Mouse (Mus musculus) kidney, embryonic 15.5 days (tissue): ENCODE measurements around the gene B9d1. TPM values are rescaled to one million over a fixed set of nuclear protein-coding genes. Genes with fewer than 3 reads are reported as not detected.
A peak's percentile ranks its signal among the peaks of the same experiment; 100 is the strongest.

ENCODE experiments used
- ATAC-seq: fragments of 200-750 bp; cut with Nextera tagmentation; replicated peaks from 2 replicates; pipeline ENCODE4 v1.8.0; 2017; ENCODE audit warnings: moderate TSS enrichment; ENCODE audit not compliant: low FRiP score
- H3K27ac ChIP-seq: fragments of 300-500 bp; sonication (generic); 2 replicates; pipeline ENCODE4 v1.5.1; 2015; ENCODE audit warnings: mild to moderate bottlenecking, inconsistent platforms
- H3K27me3 ChIP-seq: fragments of 300-500 bp; sonication (generic); 2 replicates; pipeline ENCODE4 v1.6.1; 2015; ENCODE audit warnings: inconsistent platforms
- H3K36me3 ChIP-seq: fragments of 300-500 bp; sonication (generic); 2 replicates; pipeline ENCODE4 v1.6.1; 2015; ENCODE audit warnings: inconsistent platforms
- H3K4me1 ChIP-seq: fragments of 300-500 bp; sonication (generic); 2 replicates; pipeline ENCODE4 v1.6.1; 2015; ENCODE audit warnings: inconsistent platforms
- H3K4me2 ChIP-seq: fragments of 300-500 bp; sonication (generic); 2 replicates; pipeline ENCODE4 v1.6.1; 2015; ENCODE audit warnings: moderate library complexity, mild to moderate bottlenecking, inconsistent platforms
- H3K4me3 ChIP-seq: fragments of 300-500 bp; sonication (generic); replicated peaks from 2 replicates; pipeline ENCODE4 v1.5.1; 2015; ENCODE audit warnings: mild to moderate bottlenecking, inconsistent platforms
- H3K9ac ChIP-seq: fragments of 300-500 bp; sonication (generic); 2 replicates; pipeline ENCODE4 v1.6.1; 2015; ENCODE audit warnings: mild to moderate bottlenecking, inconsistent platforms
- H3K9me3 ChIP-seq: fragments of 300-500 bp; sonication (generic); replicated peaks from 2 replicates; pipeline ENCODE4 v1.6.1; 2016; ENCODE audit warnings: inconsistent platforms
- WGBS: fragments of 180-500 bp; shearing (Covaris S2); methylation state at CpG from one replicate; pipeline ENCODE4 v1.1.7; 2015; ENCODE audit warnings: mixed read lengths; 5-methylcytosine and 5-hydroxymethylcytosine counted together
- polyA plus RNA-seq: library from polyadenylated mRNA; unstranded; fragments of >200 nt; fragmentation: Nextera tagmentation; extraction: Ambion mirVana; gene quantifications from 2 replicates; pipeline ENCODE4 v1.2.1, GENCODE M21; 2015

Gene B9d1
- polyA plus RNA-seq, 1 experiment from 2014 or later, result 45.2 TPM

DNA sequence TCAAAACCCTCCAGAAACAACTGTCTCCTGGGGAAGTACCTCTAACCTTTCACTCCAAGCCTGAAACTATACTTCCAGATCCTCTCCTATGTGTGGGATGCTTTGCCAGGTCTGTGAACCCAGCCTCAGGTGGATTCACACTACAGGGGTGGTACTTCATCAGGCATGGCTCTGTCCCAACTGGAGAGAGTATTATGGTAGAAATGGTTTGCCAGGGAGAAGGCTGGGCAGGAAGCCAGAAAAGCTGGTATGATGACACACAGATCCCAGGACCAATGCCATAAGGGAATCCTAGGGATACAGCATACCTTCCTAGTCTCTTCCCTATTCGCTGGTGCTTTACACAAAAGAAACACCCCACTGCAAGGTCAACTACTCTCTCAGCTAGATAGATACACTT is 21.9 kb downstream of the B9d1 start:
- no peak overlapping the region for H3K9ac ChIP-seq
- no peak overlapping the region for H3K4me3 ChIP-seq
- no peak for ATAC-seq
- WGBS, result 88% methylated on average over 1 of the region's 1 CpGs
- H3K4me2 ChIP-seq, result no peak overlapping the region
- no peaks in the 10 kb centered on the region for H3K27me3 ChIP-seq
- peaks cover 42% of the 10 kb centered on the region for H3K36me3 ChIP-seq
- peaks cover 12% of the 10 kb centered on the region; the same call in 1 of the 2 replicates for H3K4me1 ChIP-seq
- no peak overlapping the region for H3K27ac ChIP-seq
- H3K9me3 ChIP-seq, result no peaks in the 10 kb centered on the region

DNA sequence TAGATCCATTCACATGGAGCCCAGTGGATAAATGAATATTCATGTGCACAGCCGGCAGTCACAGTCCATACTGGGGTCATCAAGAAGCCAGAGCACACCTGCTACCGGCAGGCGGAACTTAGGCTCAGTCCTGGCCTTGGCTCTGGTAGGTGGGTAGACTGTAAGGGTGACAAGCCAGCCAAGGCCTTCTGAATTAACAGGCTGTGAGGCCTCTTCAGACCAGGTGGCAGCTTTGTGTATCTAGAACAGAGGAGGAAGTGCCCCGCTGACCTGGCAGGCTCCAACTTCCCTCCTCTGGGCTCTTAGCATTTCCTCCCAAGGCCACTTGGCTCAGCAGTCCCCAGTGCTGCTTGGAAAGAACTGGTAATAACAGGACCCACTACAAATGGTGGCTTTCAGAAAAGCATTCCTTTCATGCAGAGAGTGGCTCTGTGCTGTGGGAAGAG is 24.3 kb downstream of the B9d1 start:
- H3K9ac ChIP-seq, result no peak overlapping the region
- H3K9me3 ChIP-seq, result no peaks in the 10 kb centered on the region
- H3K4me1 ChIP-seq, result peaks cover 15% of the 10 kb centered on the region; the same call in 1 of the 2 replicates
- H3K27ac ChIP-seq, result peak overlapping the region; percentile 77
- H3K4me3 ChIP-seq, result no peak overlapping the region
- no peaks in the 10 kb centered on the region for H3K27me3 ChIP-seq
- WGBS, result 44% methylated on average over 4 of the region's 4 CpGs
- peaks cover 34% of the 10 kb centered on the region for H3K36me3 ChIP-seq
- H3K4me2 ChIP-seq, result no peak overlapping the region
- peak; percentile 49; the same call in 1 of the 2 replicates for ATAC-seq

DNA sequence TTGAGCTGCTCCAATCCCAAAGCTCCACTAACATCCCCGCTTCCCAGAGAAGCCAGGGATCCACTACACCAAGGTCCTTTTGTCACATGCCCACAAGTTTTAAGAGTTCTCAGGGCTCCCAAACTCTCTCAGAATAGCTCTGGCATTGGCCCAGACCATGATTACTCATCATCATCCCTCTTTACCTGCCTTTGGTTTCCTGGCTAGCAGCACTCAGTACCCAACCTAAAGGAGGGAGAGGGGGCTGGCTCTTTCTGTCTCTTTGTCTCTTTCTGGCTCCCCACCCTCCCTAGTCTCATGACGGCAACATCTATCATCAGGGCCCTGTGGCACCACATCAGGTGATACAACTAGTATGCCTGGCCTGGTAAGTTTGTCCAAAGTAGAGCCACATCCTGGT is 27.9 kb downstream of the B9d1 start:
- no peak for ATAC-seq
- Histone ChIP-seq H3K9ac (no peak overlapping the region), H3K4me3 (no peak overlapping the region), H3K9me3 (no peaks in the 10 kb centered on the region), H3K27me3 (no peaks in the 10 kb centered on the region), H3K36me3 (peaks cover 29% of the 10 kb centered on the region), H3K4me2 (no peak overlapping the region), H3K4me1 (peaks cover 15% of the 10 kb centered on the region; the same call in 1 of the 2 replicates), H3K27ac (0 out of 2 replicates have a peak overlapping the region, but pooled peaks have one; percentile 22)
- 89% methylated on average over 2 of the region's 2 CpGs for WGBS

DNA sequence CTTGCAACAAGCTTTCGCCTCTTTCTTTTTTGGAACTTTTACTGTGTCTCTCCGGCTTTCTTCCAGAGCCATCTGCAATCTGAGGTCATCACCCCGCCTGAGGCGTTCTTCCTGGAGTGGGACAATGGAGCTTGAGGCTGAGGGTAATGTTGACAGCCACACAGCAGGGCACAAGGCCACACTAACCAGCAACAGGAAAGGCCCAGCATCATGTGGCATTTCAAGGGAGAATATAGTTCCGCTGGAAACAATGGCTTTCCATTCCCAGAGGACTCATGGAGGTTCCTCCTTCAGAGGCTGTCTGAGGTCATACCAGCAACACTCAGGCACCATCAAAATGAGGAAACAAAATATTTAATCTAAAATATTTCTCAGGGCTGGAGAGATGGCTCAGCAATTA is 28.6 kb downstream of the B9d1 start:
- Histone ChIP-seq H3K4me1 (peaks cover 15% of the 10 kb centered on the region; the same call in 1 of the 2 replicates), H3K36me3 (peaks cover 29% of the 10 kb centered on the region), H3K9me3 (no peaks in the 10 kb centered on the region), H3K27ac (peak overlapping the region; percentile 24; the same call in 1 of the 2 replicates), H3K27me3 (no peaks in the 10 kb centered on the region), H3K9ac (no peak overlapping the region), H3K4me3 (no peak overlapping the region), H3K4me2 (no peak overlapping the region)
- WGBS, result 72% methylated on average over 5 of the region's 5 CpGs
- ATAC-seq, result no peak; the same call in 1 of the 2 replicates

DNA sequence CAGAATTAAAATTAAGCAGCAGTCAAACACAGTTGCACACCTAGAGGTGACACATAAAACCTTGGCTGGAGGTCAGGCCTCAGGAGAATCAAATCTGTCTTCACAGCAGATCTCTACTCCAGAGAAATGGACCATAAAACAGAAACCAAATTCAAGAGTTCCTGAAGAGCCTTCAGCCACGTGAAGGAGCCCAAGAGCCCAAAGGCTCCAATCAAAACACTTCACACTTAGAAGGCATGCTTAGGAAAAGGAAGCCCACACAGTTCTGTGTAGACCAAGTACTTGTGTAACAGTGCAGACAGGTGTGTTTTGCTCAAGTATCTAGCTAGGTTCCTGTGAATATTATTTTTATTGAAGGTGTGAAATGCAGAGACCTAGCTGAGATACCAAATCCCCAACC is 30.6 kb downstream of the B9d1 start:
- H3K9me3 ChIP-seq, result no peaks in the 10 kb centered on the region
- WGBS, result 24% methylated on average over 1 of the region's 1 CpGs
- no peak overlapping the region for H3K27ac ChIP-seq
- H3K36me3 ChIP-seq, result peaks cover 31% of the 10 kb centered on the region
- H3K9ac ChIP-seq, result no peak overlapping the region
- no peak for ATAC-seq
- H3K4me2 ChIP-seq, result no peak overlapping the region
- no peaks in the 10 kb centered on the region for H3K27me3 ChIP-seq
- 0 out of 2 replicates have a peak, but pooled peaks cover 3% of the 10 kb centered on the region for H3K4me1 ChIP-seq
- H3K4me3 ChIP-seq, result no peak overlapping the region

DNA sequence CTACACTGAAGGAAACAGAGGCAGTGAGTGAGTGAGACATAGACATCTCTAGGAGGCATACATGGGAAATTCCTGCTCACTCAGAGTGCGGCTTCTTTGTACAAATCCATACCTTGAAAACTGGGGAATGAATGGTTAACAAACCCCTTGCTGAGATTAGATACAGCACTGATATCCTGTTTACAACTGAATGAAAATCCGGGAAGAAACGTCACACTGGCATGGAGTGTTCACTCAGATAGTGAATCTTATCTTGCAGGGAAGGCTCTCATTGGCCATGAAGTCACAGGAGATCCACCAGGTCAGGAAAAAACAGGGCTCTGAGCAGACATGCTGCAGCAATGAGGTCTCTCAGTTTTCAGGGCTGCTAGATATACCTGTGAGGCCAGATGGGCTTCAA is 32.0 kb downstream of the B9d1 start:
- H3K27me3 ChIP-seq, result no peaks in the 10 kb centered on the region
- H3K4me2 ChIP-seq, result no peak overlapping the region
- peaks cover 21% of the 10 kb centered on the region for H3K36me3 ChIP-seq
- WGBS, result 67% methylated on average over 3 of the region's 3 CpGs
- no peaks in the 10 kb centered on the region for H3K9me3 ChIP-seq
- 0 out of 2 replicates have a peak, but pooled peaks cover 5% of the 10 kb centered on the region for H3K4me1 ChIP-seq
- H3K9ac ChIP-seq, result no peak overlapping the region
- no peak overlapping the region for H3K27ac ChIP-seq
- H3K4me3 ChIP-seq, result no peak overlapping the region
- no peak for ATAC-seq

DNA sequence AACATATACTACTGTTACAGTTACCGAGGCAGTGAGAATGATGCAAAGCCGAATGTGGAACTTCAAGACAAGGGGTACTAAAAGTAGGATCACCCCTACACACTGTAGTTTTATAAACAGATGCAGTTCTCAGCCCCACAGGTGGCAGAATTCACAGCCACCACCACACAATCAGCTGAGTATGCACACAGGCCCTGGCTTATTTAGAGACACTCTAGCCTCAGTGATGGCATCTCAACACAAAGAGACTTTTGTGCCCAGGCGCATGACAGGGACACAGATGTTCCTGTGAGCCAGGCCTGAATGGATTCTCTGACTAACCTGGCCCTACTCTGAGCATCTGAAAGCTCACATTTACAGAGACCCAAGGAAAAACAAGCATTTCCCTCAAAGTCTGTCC is 32.4 kb downstream of the B9d1 start:
- 87% methylated on average over 3 of the region's 3 CpGs for WGBS
- H3K36me3 ChIP-seq, result peaks cover 18% of the 10 kb centered on the region
- ATAC-seq, result no peak

DNA sequence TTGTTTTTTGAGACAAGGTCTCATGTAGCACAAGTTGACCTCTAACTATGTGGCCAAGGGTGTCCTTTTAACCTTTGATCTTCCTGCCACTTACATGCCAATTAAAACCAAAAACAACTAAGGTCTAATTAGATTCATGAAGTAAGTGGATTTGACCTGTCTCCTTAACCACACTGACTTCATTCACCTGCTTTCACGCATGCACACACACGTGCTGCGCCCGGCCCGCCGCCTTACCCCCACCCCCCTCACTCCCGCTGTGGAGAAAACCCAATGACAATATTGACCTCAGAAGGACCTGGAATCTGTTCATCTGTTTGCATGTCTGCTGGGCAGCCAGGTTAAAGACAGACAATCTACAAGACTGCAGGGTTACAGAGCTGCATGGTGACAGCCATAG is 35.7 kb downstream of the B9d1 start:
- Histone ChIP-seq H3K9me3 (no peaks in the 10 kb centered on the region), H3K4me2 (no peak overlapping the region), H3K9ac (no peak overlapping the region), H3K4me1 (peaks cover 3% of the 10 kb centered on the region; the same call in 1 of the 2 replicates), H3K4me3 (no peak overlapping the region), H3K36me3 (peaks cover 35% of the 10 kb centered on the region), H3K27ac (no peak overlapping the region), H3K27me3 (no peaks in the 10 kb centered on the region)
- ATAC-seq, result no peak
- WGBS, result 78% methylated on average over 7 of the region's 7 CpGs

More for the DNA sequence above, 32.4 kb downstream of the B9d1 start:
- no peaks in the 10 kb centered on the region for H3K27me3 ChIP-seq
- H3K9me3 ChIP-seq, result no peaks in the 10 kb centered on the region
- H3K27ac ChIP-seq, result no peak overlapping the region
- no peak overlapping the region for H3K4me2 ChIP-seq
- H3K9ac ChIP-seq, result no peak overlapping the region
- H3K4me1 ChIP-seq, result 0 out of 2 replicates have a peak, but pooled peaks cover 4% of the 10 kb centered on the region
- H3K4me3 ChIP-seq, result no peak overlapping the region

DNA sequence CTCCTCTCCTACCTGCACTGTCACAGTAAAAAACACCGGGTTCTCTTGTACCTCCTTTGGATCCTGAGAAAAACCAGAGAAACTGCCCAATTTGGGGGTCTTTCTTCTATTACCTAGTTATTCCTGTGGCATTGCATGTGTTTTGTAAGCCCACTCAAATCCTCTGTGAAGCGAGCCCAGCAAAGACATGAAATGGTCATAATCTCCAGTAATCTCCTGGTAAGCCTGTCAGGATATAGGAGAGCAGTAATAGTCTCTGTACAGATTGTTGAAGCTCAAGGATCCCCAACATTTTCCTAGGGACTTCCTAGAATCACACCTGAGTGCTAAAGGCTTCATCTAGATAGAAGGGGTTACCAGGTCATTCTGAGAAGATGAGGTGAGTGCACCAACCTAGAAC is 36.2 kb downstream of the B9d1 start:
- H3K4me1 ChIP-seq, result peaks cover 5% of the 10 kb centered on the region; the same call in 1 of the 2 replicates
- no peak overlapping the region for H3K27ac ChIP-seq
- H3K27me3 ChIP-seq, result no peaks in the 10 kb centered on the region
- no peak overlapping the region for H3K9ac ChIP-seq
- peaks cover 40% of the 10 kb centered on the region for H3K36me3 ChIP-seq
- H3K4me3 ChIP-seq, result no peak overlapping the region
- no peak overlapping the region for H3K4me2 ChIP-seq
- WGBS, result 84% methylated on average over 2 of the region's 2 CpGs
- no peaks in the 10 kb centered on the region for H3K9me3 ChIP-seq
- ATAC-seq, result no peak

DNA sequence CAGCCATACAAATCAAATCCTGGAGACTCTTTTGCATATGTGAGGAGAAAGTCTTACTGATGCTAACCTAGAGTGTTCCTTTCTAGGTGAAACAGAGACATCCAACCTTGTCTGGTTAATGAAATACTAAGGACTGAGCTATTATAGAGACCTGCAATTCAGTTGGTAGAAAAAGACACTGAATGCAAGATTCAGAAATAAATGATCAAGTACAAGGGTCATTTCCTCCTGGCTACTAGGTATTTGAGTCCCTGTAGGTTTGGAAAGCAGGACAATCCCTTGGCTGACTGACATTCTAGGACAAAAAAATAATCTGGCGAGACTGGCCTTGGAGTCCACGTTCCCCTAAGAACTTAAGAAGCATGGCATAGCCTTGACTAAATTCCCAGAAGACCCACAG is 40.6 kb downstream of the B9d1 start:
- no peak for ATAC-seq
- Histone ChIP-seq H3K9me3 (no peaks in the 10 kb centered on the region), H3K9ac (no peak overlapping the region), H3K4me2 (no peak overlapping the region), H3K27ac (no peak overlapping the region), H3K27me3 (no peaks in the 10 kb centered on the region), H3K36me3 (peaks cover 37% of the 10 kb centered on the region), H3K4me3 (no peak overlapping the region), H3K4me1 (peaks cover 5% of the 10 kb centered on the region; the same call in 1 of the 2 replicates)
- 95% methylated on average over 2 of the region's 2 CpGs for WGBS

DNA sequence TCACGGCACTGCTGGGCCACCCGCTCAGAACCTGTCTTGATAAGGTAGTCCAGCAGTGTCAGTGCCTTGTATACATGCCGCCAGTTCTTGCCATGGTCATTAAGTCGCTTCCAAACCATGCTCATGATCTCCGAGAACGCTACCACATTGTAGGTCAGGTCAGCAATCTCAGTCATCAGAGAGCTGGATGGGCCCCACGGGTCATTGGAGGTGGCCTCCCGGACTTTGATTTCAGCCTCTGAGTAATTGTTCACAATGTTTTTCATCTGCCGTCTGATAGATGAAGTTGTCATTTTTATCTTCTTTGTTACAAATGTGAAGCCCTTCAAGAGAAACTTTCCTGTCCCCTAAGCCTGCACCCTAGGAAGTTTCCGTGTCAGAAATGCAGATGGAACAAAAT is 41.5 kb downstream of the B9d1 start:
- no peak overlapping the region for H3K27ac ChIP-seq
- H3K9me3 ChIP-seq, result no peaks in the 10 kb centered on the region
- H3K27me3 ChIP-seq, result no peaks in the 10 kb centered on the region
- WGBS, result 79% methylated on average over 10 of the region's 10 CpGs
- peaks cover 37% of the 10 kb centered on the region for H3K36me3 ChIP-seq
- no peak overlapping the region for H3K4me2 ChIP-seq
- H3K9ac ChIP-seq, result no peak overlapping the region
- no peak overlapping the region for H3K4me3 ChIP-seq
- peaks cover 3% of the 10 kb centered on the region; the same call in 1 of the 2 replicates for H3K4me1 ChIP-seq
- no peak for ATAC-seq

DNA sequence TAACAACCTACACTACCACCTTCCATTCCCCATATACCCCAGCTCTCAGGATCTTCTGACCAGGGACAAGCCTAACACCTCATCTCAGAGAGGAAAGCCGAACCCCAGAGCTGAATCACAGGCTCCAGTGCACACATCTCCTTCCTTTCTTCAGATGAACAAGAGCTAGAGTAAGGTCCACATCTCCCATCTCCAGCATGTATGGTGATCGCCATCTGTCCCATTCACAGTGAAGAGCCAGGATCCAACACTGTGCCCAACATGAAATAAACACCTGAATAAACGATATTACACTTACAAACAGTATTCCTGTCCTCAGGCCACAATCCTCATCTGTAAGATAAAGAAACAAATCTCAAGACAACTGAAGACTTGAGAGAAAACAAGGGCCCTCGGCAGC is 42.8 kb downstream of the B9d1 start:
- no peak overlapping the region for H3K4me2 ChIP-seq
- H3K27ac ChIP-seq, result no peak overlapping the region
- WGBS, result 90% methylated on average over 4 of the region's 4 CpGs
- H3K4me1 ChIP-seq, result peaks cover 3% of the 10 kb centered on the region; the same call in 1 of the 2 replicates
- no peak overlapping the region for H3K9ac ChIP-seq
- no peaks in the 10 kb centered on the region for H3K9me3 ChIP-seq
- ATAC-seq, result no peak
- H3K27me3 ChIP-seq, result no peaks in the 10 kb centered on the region
- H3K36me3 ChIP-seq, result peaks cover 37% of the 10 kb centered on the region
- no peak overlapping the region for H3K4me3 ChIP-seq

DNA sequence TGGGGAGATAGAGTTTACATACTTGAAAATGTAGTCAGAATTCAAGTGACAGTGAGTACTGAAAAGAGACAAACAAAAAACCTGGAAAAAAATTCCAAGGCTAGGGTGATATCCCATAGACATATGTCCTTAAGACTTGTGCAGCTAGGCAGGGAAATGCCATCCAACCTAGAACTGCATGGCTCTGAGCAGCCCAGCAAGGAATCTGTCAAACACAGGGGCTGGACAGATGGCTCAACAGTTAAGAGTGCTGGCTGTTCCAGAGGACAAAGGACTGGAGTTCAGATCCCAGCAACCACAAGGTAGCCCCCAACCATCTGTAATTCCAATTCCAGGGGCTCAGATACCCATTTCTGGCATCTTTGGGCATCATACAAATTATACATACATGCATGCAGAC is 45.7 kb downstream of the B9d1 start:
- Histone ChIP-seq H3K4me2 (no peak overlapping the region), H3K4me3 (no peak overlapping the region)
- no peak for ATAC-seq

More for the DNA sequence above, 45.7 kb downstream of the B9d1 start:
- Histone ChIP-seq H3K27ac (no peak overlapping the region), H3K4me1 (0 out of 2 replicates have a peak, but pooled peaks cover 5% of the 10 kb centered on the region), H3K9me3 (no peaks in the 10 kb centered on the region), H3K36me3 (peaks cover 12% of the 10 kb centered on the region), H3K27me3 (no peaks in the 10 kb centered on the region), H3K9ac (no peak overlapping the region)
